Mouse (Mus musculus) spleen, adult 2 months (tissue): ENCODE data around the gene Tmc6. TPM values are rescaled to one million over a fixed set of nuclear protein-coding genes. Genes with fewer than 3 reads are reported as not detected.

Source experiments
- DNase-seq, 2 experiments: peaks; one replicate each; pipeline versions ENCODE4 v3.0.0 to v3.0.0-alpha.2; 2012 to 2021; ENCODE audit warnings: low spot score in 2 of 2, low read depth in 1 of 2
- H3K27ac ChIP-seq: fragments of 200-500 bp; 2 replicates; pipeline ENCODE4 v1.5.1; 2012; ENCODE audit warnings: low read length, inconsistent platforms; ENCODE audit not compliant: insufficient read depth
- H3K27me3 ChIP-seq: fragments of 200-500 bp; 2 replicates; pipeline ENCODE4 v1.6.1; 2012; ENCODE audit warnings: mild to moderate bottlenecking, moderate library complexity, low read length, inconsistent platforms; ENCODE audit not compliant: control insufficient read depth, insufficient read depth
- H3K36me3 ChIP-seq: fragments of 200-500 bp; 2 replicates; pipeline ENCODE4 v1.6.1; 2012; ENCODE audit warnings: mild to moderate bottlenecking, low read length, inconsistent platforms; ENCODE audit not compliant: control insufficient read depth, insufficient read depth
- H3K4me1 ChIP-seq: fragments of 200-500 bp; 2 replicates; pipeline ENCODE4 v1.6.1; 2011; ENCODE audit warnings: inconsistent platforms; ENCODE audit not compliant: control insufficient read depth, insufficient read depth, insufficient read length
- H3K4me3 ChIP-seq: fragments of 200-500 bp; 2 replicates; pipeline ENCODE4 v1.5.1; 2011; ENCODE audit warnings: mild to moderate bottlenecking, inconsistent platforms; ENCODE audit not compliant: insufficient read depth, insufficient read length; ENCODE audit errors: extremely low read depth
- CTCF ChIP-seq: fragments of 200-500 bp; IDR thresholded peaks from 2 replicates; pipeline ENCODE4 v1.5.1; 2011; ENCODE audit warnings: mild to moderate bottlenecking, inconsistent platforms; ENCODE audit not compliant: insufficient read depth, insufficient read length, insufficient replicate concordance; ENCODE audit errors: extremely low read depth
- POLR2A ChIP-seq: fragments of 200-500 bp; IDR thresholded peaks from 2 replicates; pipeline ENCODE4 v1.6.1; 2011; ENCODE audit warnings: low read depth, low read length, inconsistent platforms
- WGBS: fragments of 180-500 bp; shearing (Covaris S2); methylation state at CpG from one replicate; pipeline ENCODE4 v1.1.7; 2018; 5-methylcytosine and 5-hydroxymethylcytosine counted together
- polyA plus RNA-seq: library from polyadenylated mRNA; depleted of rRNA; stranded (reverse); fragments of >200 nt; gene quantifications from 2 replicates; pipeline ENCODE4 v1.2.3, GENCODE M21; 2012

The Tmc6 gene
- polyA plus RNA-seq, 1 experiment = 119 TPM

GRCm38 (mm10) chr11:117810401-117811046, 28.5 kb upstream of the Tmc6 start:
- under 1% methylated on average over 21 of the region's 21 CpGs for WGBS
- H3K4me3 ChIP-seq = peak overlapping the region; percentile 92
- H3K27me3 ChIP-seq = no peaks in the 10 kb centered on the region
- H3K27ac ChIP-seq = peak overlapping the region; percentile 56
- peaks cover 16% of the 10 kb centered on the region for H3K36me3 ChIP-seq
- TF ChIP-seq POLR2A (no peak), CTCF (no peak)
- H3K4me1 ChIP-seq = peaks cover 5% of the 10 kb centered on the region; the same call in 1 of the 2 replicates
- peak; percentile 63 to 78 for DNase-seq

GRCm38 (mm10) chr11:117809407-117810311, 27.7 kb upstream of the Tmc6 start, which contains the start of the genes Gm20708 and Syngr2:
Gene Gm20708 (plus strand): TSS chr11:117809668.
Gene Syngr2 (plus strand): TSS chr11:117809668.
- Histone ChIP-seq H3K4me1 (peaks cover 5% of the 10 kb centered on the region; the same call in 1 of the 2 replicates), H3K27ac (peak within 1 kb of the TSS; percentile 56), H3K4me3 (peak within 1 kb of the TSS; percentile 92), H3K27me3 (no peaks in the 10 kb centered on the region), H3K36me3 (peaks cover 11% of the 10 kb centered on the region)
- WGBS = under 1% methylated on average over 75 of the region's 75 CpGs
- DNase-seq = peak; percentile 39 to 67
- TF ChIP-seq CTCF (no peak), POLR2A (peak; percentile 20)

GRCm38 (mm10) chr11:117806781-117807180, 24.8 kb upstream of the Tmc6 start:
- 95% methylated on average over 6 of the region's 6 CpGs for WGBS
- no peak overlapping the region for H3K27ac ChIP-seq
- TF ChIP-seq POLR2A = no peak
- no peak for TF ChIP-seq CTCF
- H3K36me3 ChIP-seq = no peaks in the 10 kb centered on the region
- H3K27me3 ChIP-seq = no peaks in the 10 kb centered on the region
- no peak for DNase-seq
- H3K4me1 ChIP-seq = peaks cover 7% of the 10 kb centered on the region; the same call in 1 of the 2 replicates
- H3K4me3 ChIP-seq = no peak overlapping the region

- Histone ChIP-seq H3K4me1 (peaks cover 12% of the 10 kb centered on the region), H3K27ac (peak overlapping the region; percentile 4; the same call in 1 of the 2 replicates), H3K36me3 (no peaks in the 10 kb centered on the region), H3K4me3 (no peak overlapping the region), H3K27me3 (no peaks in the 10 kb centered on the region)
- 92% methylated on average over 3 of the region's 3 CpGs for WGBS
- no peak for TF ChIP-seq CTCF
- no peak for TF ChIP-seq POLR2A
- DNase-seq = no peak
Measured at GRCm38 (mm10) chr11:117803166-117803688, 21.2 kb upstream of the Tmc6 start.

- WGBS = 94% methylated on average over 7 of the region's 7 CpGs
- H3K4me3 ChIP-seq = no peak overlapping the region
- H3K27me3 ChIP-seq = no peaks in the 10 kb centered on the region
- H3K27ac ChIP-seq = no peak overlapping the region
- no peak for DNase-seq
- no peaks in the 10 kb centered on the region for H3K36me3 ChIP-seq
- TF ChIP-seq POLR2A = no peak
- TF ChIP-seq CTCF = no peak
- peaks cover 25% of the 10 kb centered on the region for H3K4me1 ChIP-seq
Measured at GRCm38 (mm10) chr11:117801650-117802049, 19.7 kb upstream of the Tmc6 start.

GRCm38 (mm10) chr11:117800038-117800437, 18.0 kb upstream of the Tmc6 start:
- H3K4me1 ChIP-seq = peaks cover 33% of the 10 kb centered on the region
- TF ChIP-seq POLR2A = no peak
- no peak for TF ChIP-seq CTCF
- 92% methylated on average over 7 of the region's 7 CpGs for WGBS
- no peak for DNase-seq
- no peaks in the 10 kb centered on the region for H3K36me3 ChIP-seq
- peak overlapping the region; percentile 91 for H3K27ac ChIP-seq
- no peak overlapping the region for H3K4me3 ChIP-seq
- H3K27me3 ChIP-seq = no peaks in the 10 kb centered on the region

- Histone ChIP-seq H3K36me3 (no peaks in the 10 kb centered on the region), H3K27ac (peak overlapping the region; percentile 91), H3K4me3 (peak overlapping the region; percentile 41; the same call in 1 of the 2 replicates), H3K27me3 (no peaks in the 10 kb centered on the region), H3K4me1 (peaks cover 33% of the 10 kb centered on the region)
- 16% methylated on average over 5 of the region's 5 CpGs for WGBS
- DNase-seq = no peak
- TF ChIP-seq CTCF = no peak
- no peak for TF ChIP-seq POLR2A
Measured at GRCm38 (mm10) chr11:117799174-117799573, 17.2 kb upstream of the Tmc6 start.
